Mouse (Mus musculus) ovary, postnatal 10 days (tissue): ENCODE results near the gene Pik3c2g.

Experiments
- DNase-seq: peaks from one replicate; pipeline ENCODE4 v3.0.0; 2022; ENCODE audit warnings: low spot score

Gene Pik3c2g

GRCm38 (mm10) chr6:139841272-139841671 is 254.3 kb downstream of the Pik3c2g start:
- no peak for DNase-seq

GRCm38 (mm10) chr6:139842626-139843025 is 255.6 kb downstream of the Pik3c2g start:
- DNase-seq = no peak

- DNase-seq = no peak
Observed at GRCm38 (mm10) chr6:139843531-139843930, 256.5 kb downstream of the Pik3c2g start.

GRCm38 (mm10) chr6:139846889-139847544 is 260.0 kb downstream of the Pik3c2g start:
- DNase-seq = no peak

GRCm38 (mm10) chr6:139849931-139850330 is 262.9 kb downstream of the Pik3c2g start:
- DNase-seq = no peak

- no peak for DNase-seq
Observed at GRCm38 (mm10) chr6:139851705-139852603, 264.9 kb downstream of the Pik3c2g start.

GRCm38 (mm10) chr6:139852836-139853235 is 265.8 kb downstream of the Pik3c2g start:
- DNase-seq = no peak

- no peak for DNase-seq
Observed at GRCm38 (mm10) chr6:139860141-139860540, 273.1 kb downstream of the Pik3c2g start.

- DNase-seq = no peak
Observed at GRCm38 (mm10) chr6:139861534-139861933, 274.5 kb downstream of the Pik3c2g start.

- DNase-seq = no peak
Observed at GRCm38 (mm10) chr6:139865059-139865673, 278.1 kb downstream of the Pik3c2g start.

GRCm38 (mm10) chr6:139874418-139875176 is 287.6 kb downstream of the Pik3c2g start:
- no peak for DNase-seq

GRCm38 (mm10) chr6:139876691-139877090 is 289.7 kb downstream of the Pik3c2g start:
- DNase-seq = no peak

- DNase-seq = no peak
Observed at GRCm38 (mm10) chr6:139877476-139878361, 290.7 kb downstream of the Pik3c2g start.

GRCm38 (mm10) chr6:139878362-139878696 is 291.3 kb downstream of the Pik3c2g start:
- DNase-seq = no peak

- DNase-seq = no peak
Observed at GRCm38 (mm10) chr6:139882076-139882475, 295.1 kb downstream of the Pik3c2g start.

GRCm38 (mm10) chr6:139887175-139887574 is 300.2 kb downstream of the Pik3c2g start:
- DNase-seq = no peak

GRCm38 (mm10) chr6:139895637-139896036 is 308.6 kb downstream of the Pik3c2g start:
- DNase-seq = no peak

- DNase-seq = no peak
Observed at GRCm38 (mm10) chr6:139899630-139900151, 312.7 kb downstream of the Pik3c2g start.

GRCm38 (mm10) chr6:139901801-139902200 is 314.8 kb downstream of the Pik3c2g start:
- no peak for DNase-seq

GRCm38 (mm10) chr6:139907138-139907537 is 320.1 kb downstream of the Pik3c2g start:
- DNase-seq = no peak
